Mouse (Mus musculus) bone marrow, adult 2 months (tissue): ENCODE data around the gene Ap4b1. TPM values are rescaled to one million over a fixed set of nuclear protein-coding genes. Genes with fewer than 3 reads are reported as not detected.

Experiments
- H3K27ac ChIP-seq: fragments of 200-500 bp; 2 replicates; pipeline ENCODE4 v1.5.1; 2012; ENCODE audit warnings: low read depth, mild to moderate bottlenecking, control low read depth, inconsistent platforms, low read length; ENCODE audit not compliant: control insufficient read depth, poor library complexity, insufficient read depth
- H3K4me1 ChIP-seq: fragments of 200-500 bp; 2 replicates; pipeline ENCODE4 v1.6.1; 2011; ENCODE audit warnings: low read length; ENCODE audit not compliant: control insufficient read depth, insufficient read depth
- H3K4me3 ChIP-seq: fragments of 200-500 bp; replicated peaks from 2 replicates; pipeline ENCODE3; 2011; ENCODE audit warnings: mild to moderate bottlenecking, low read depth, low read length, control low read depth; ENCODE audit not compliant: control insufficient read depth
- CTCF ChIP-seq: fragments of 200-500 bp; IDR thresholded peaks from 2 replicates; pipeline ENCODE4 v1.5.1; 2011; ENCODE audit warnings: low read length, control low read depth; ENCODE audit not compliant: control insufficient read depth, insufficient read depth
- POLR2A ChIP-seq: fragments of 200-500 bp; IDR thresholded peaks from 2 replicates; pipeline ENCODE4 v1.6.1; 2011; ENCODE audit warnings: low read depth, mild to moderate bottlenecking, control low read depth, low read length, borderline replicate concordance; ENCODE audit not compliant: control insufficient read depth
- WGBS: fragments of 180-500 bp; shearing (Covaris S2); methylation state at CpG from one replicate; pipeline ENCODE4 v1.1.7; 2018; 5-methylcytosine and 5-hydroxymethylcytosine counted together
- polyA plus RNA-seq: library from polyadenylated mRNA; stranded (reverse); fragments of >200 nt; gene quantifications from 2 replicates; pipeline ENCODE4 v1.2.4, GENCODE M21; 2011; ENCODE audit warnings: low replicate concordance; ENCODE audit not compliant: missing spikeins, insufficient read depth, insufficient read length

The Ap4b1 gene
- 27.7 and 34.2 TPM in 2 replicates for polyA plus RNA-seq

DNA sequence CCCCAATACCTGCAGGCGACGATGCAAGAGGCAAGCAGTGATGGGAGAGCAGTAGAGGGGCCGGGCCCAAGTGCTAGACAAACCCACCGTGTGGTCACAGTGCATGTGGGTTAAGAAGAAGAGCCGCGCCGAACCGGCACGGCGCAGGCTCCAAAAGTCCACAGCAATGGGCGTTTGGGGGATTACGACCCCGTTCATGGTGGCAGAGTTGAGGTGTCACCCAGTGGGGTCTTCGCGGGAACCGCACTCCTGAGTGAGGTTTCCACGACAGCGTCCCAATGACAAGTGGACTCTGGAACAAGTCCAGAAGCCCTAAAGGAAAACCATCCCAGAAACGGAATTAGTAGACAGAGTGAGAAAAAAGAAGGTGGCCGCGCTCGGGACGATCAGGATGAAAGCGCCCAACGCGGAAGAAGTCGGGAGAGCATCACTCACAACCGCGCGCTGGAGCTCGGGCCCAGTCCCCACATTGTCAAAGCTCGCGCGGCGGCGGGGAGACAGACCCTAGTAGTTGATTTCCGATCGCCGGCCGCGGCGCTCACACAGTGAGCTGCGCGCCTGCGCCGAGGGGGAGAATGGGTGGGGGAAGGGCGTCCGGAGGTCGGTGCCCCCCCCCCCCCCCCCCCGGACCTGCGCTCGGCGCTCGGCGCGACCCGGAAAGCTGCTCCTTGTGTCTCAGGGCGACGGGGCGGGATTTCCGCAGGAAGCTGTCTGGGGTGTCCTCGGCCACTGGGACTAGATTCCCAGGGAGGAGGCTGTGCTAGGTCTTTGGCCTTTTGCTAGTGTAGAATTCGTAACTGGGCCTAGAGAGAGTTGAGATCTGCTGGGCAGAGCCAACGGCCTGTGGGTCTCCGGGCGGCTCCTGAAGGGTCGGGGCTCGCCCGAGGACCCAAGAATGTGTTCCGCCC lies at the start of gene Ap4b1, which contains the start of the genes Dclre1b and Gm43064:
TSS of gene Ap4b1 (plus strand) at position 630 of the 908 bp plus-strand sequence.
TSS of gene Dclre1b (minus strand) at position 554 of the 908 bp plus-strand sequence.
TSS of gene Gm43064 (plus strand) at position 683 of the 908 bp plus-strand sequence.
- WGBS = under 1% methylated on average over 68 of the region's 70 CpGs
- TF ChIP-seq CTCF (no peak), POLR2A (peak; percentile 70)
- Histone ChIP-seq H3K4me3 (peak within 1 kb of the TSS; percentile 97), H3K27ac (peak within 1 kb of the TSS; percentile 97), H3K4me1 (peaks cover 2% of the 10 kb centered on the region; the same call in 1 of the 2 replicates)

- TF ChIP-seq POLR2A = no peak
- no peak for TF ChIP-seq CTCF
- H3K4me1 ChIP-seq = no peaks in the 10 kb centered on the region; the same call in 1 of the 2 replicates
- no peak overlapping the region for H3K4me3 ChIP-seq
- WGBS = 74% methylated on average over 3 of the region's 3 CpGs
- H3K27ac ChIP-seq = no peak overlapping the region
Measured at GRCm38 (mm10) chr3:103766789-103767188, 42.5 kb upstream of the Ap4b1 start.

DNA sequence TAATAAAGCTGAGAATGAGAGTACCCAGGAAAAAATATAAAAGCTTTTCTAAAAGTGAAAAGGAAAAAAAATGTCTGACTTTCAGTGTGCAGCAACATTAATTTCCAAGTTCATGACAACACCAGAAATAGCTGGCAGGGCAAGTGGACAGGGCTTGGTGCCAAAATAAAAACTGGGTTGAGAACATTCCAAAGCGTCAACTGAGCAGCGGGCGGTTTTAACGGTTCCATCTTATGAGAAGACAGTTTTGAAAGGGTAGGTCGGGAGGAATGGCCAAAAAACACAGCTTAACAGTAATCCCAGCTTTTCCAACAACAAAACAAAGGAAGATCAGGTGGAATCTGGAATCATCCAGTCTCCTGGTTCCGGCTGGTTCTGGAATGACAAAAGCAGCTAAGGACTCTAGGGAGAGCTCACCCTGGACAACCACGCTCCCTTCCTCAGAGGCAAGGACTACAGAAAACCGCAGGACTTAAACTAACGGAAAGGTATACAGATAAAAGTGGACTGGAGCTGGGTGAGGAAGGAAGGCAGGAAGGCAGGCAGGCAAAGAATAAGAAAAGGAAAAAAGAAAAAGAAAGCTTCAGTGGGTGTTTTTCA lies 37.7 kb upstream of the Ap4b1 start:
- Histone ChIP-seq H3K4me3 (no peak overlapping the region), H3K4me1 (peaks cover 4% of the 10 kb centered on the region), H3K27ac (no peak overlapping the region)
- no peak for TF ChIP-seq CTCF
- no peak for TF ChIP-seq POLR2A
- WGBS = 18% methylated on average over 9 of the region's 9 CpGs

DNA sequence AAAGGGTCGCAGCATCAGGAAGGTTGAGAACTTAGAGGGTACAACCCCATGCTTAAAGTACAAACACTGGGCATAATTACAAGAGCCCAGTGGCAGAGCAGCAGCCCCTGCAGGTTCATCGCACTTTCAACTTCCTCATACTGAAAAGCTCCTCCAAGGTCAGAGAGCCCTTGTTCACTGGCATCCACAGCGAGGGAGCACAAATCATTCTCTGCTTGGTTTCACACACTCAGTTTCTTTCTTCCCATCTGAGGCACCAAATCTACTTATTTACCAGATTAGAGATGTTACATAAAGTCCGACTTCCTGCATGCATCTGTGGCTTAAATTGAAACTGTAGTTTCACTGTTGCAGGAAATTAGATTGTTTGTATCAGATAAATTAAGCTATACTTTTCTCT lies 36.5 kb upstream of the Ap4b1 start:
- peaks cover 4% of the 10 kb centered on the region for H3K4me1 ChIP-seq
- no peak overlapping the region; the same call in 1 of the 2 replicates for H3K27ac ChIP-seq
- no peak for TF ChIP-seq CTCF
- TF ChIP-seq POLR2A = no peak
- WGBS = 2% methylated on average over 4 of the region's 4 CpGs
- H3K4me3 ChIP-seq = no peak overlapping the region

- peak overlapping the region; percentile 72 for H3K27ac ChIP-seq
- TF ChIP-seq POLR2A = no peak
- no peak for TF ChIP-seq CTCF
- H3K4me3 ChIP-seq = no peak overlapping the region
- peaks cover 7% of the 10 kb centered on the region for H3K4me1 ChIP-seq
- WGBS = 14% methylated on average over 3 of the region's 3 CpGs
Measured at GRCm38 (mm10) chr3:103773508-103773907, 35.8 kb upstream of the Ap4b1 start.

DNA sequence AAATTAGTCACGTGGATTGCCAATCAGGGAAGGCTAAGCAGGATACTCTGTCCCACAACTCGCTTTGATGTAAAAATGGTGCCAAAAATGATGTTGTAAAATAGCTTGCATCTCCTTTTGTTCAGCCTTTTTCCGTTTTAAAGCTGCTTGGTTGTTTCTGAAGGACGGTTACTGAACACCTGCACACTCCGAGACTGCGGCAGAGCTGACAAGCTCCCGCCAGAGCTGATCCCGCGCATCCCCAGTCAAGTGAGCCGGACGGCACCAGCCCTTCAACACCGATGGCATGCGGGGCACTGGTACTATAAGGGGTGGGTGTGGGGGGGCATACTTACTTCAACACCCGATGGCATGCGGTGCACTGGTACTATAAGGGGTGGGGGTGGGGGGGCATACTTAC lies 35.3 kb upstream of the Ap4b1 start:
- no peak for TF ChIP-seq CTCF
- no peak for TF ChIP-seq POLR2A
- 15% methylated on average over 15 of the region's 15 CpGs for WGBS
- H3K4me1 ChIP-seq = peaks cover 10% of the 10 kb centered on the region

DNA sequence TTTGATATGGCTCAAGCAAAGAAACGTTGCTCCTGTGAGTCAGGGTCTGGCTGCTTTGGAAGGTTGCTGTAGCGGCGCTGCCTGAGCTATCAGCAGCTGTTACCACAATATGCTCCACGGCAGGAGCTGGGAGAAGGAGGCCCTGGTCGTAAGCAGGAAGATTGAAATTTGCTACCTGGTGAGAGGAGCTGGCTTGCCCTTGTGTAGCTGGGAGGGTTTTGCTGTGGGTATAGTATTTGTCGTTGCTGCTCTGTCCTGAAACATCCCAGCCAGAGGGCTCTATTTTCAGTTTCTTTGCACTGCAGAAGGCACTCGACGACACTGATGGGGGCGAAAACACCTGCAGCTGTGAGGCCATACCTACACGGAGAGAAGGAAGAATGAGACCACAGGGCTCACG lies 31.4 kb upstream of the Ap4b1 start:
- no peak overlapping the region for H3K4me3 ChIP-seq
- H3K27ac ChIP-seq = no peak overlapping the region
- WGBS = 48% methylated on average over 11 of the region's 11 CpGs
- peaks cover 13% of the 10 kb centered on the region for H3K4me1 ChIP-seq
- TF ChIP-seq POLR2A (no peak), CTCF (no peak)

More for the DNA sequence above, 35.3 kb upstream of the Ap4b1 start:
- Histone ChIP-seq H3K4me3 (no peak overlapping the region), H3K27ac (no peak overlapping the region)

DNA sequence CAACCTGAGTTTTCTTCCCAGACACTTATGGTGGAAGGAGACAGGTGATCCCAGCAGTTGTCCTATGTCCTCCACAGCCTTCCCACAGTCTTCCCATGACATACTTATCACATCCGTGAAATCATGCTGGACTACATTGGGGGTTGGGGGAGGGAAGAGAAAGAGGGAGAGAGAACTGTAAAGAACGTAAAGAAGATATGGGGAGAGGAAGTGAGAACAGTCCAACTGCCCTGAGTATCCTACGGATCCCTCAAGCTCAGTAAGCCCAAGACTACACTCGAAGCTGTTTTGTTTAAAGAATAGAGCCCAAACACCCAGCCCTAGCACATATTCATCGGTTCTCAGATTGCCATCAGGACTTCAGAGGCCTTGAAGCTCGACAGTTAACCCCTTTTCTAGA lies 30.7 kb upstream of the Ap4b1 start:
- H3K27ac ChIP-seq = no peak overlapping the region
- H3K4me3 ChIP-seq = no peak overlapping the region
- peaks cover 11% of the 10 kb centered on the region for H3K4me1 ChIP-seq
- TF ChIP-seq CTCF (no peak), POLR2A (no peak)
- 32% methylated on average over 6 of the region's 6 CpGs for WGBS
